Mouse (Mus musculus) midbrain, embryonic 15.5 days (tissue): ENCODE measurements around the gene Otop1. TPM values are rescaled to one million over a fixed set of nuclear protein-coding genes. Genes with fewer than 3 reads are reported as not detected.
A peak's percentile ranks its signal among the peaks of the same experiment; 100 is the strongest.

Source experiments
- ATAC-seq: fragments of 200-750 bp; cut with Nextera tagmentation; replicated peaks from 2 replicates; pipeline ENCODE4 v1.8.0; 2017; ENCODE audit warnings: moderate TSS enrichment
- H3K27ac ChIP-seq: fragments of 300-500 bp; sonication (generic); 2 replicates; pipeline ENCODE4 v1.5.1; 2015; ENCODE audit warnings: mild to moderate bottlenecking, inconsistent platforms
- H3K27me3 ChIP-seq: fragments of 300-500 bp; sonication (generic); replicated peaks from 2 replicates; pipeline ENCODE4 v1.6.1; 2015; ENCODE audit warnings: inconsistent platforms
- H3K36me3 ChIP-seq: fragments of 300-500 bp; sonication (generic); replicated peaks from 2 replicates; pipeline ENCODE4 v1.6.1; 2015; ENCODE audit warnings: inconsistent platforms
- H3K4me1 ChIP-seq: fragments of 300-500 bp; sonication (generic); 2 replicates; pipeline ENCODE4 v1.6.1; 2015; ENCODE audit warnings: inconsistent platforms
- H3K4me2 ChIP-seq: fragments of 300-500 bp; sonication (generic); 2 replicates; pipeline ENCODE4 v1.6.1; 2015; ENCODE audit warnings: inconsistent platforms, mild to moderate bottlenecking, moderate library complexity
- H3K4me3 ChIP-seq: fragments of 300-500 bp; sonication (generic); 2 replicates; pipeline ENCODE4 v1.5.1; 2015; ENCODE audit warnings: mild to moderate bottlenecking, inconsistent platforms
- H3K9ac ChIP-seq: fragments of 300-500 bp; sonication (generic); 2 replicates; pipeline ENCODE4 v1.6.1; 2015; ENCODE audit warnings: mild to moderate bottlenecking, inconsistent platforms
- H3K9me3 ChIP-seq: fragments of 300-500 bp; sonication (generic); 2 replicates; pipeline ENCODE4 v1.6.1; 2016; ENCODE audit warnings: inconsistent platforms
- WGBS: fragments of 180-500 bp; shearing (Covaris S2); methylation state at CpG from one replicate; pipeline ENCODE4 v1.1.7; 2015; ENCODE audit warnings: mixed read lengths; 5-methylcytosine and 5-hydroxymethylcytosine counted together
- polyA plus RNA-seq: library from polyadenylated mRNA; unstranded; fragments of >200 nt; fragmentation: Nextera tagmentation; extraction: Ambion mirVana; gene quantifications from 2 replicates; pipeline ENCODE4 v1.2.1, GENCODE M21; 2015

The Otop1 gene
- polyA plus RNA-seq, 1 experiment from 2014 or later, result not detected

- Histone ChIP-seq H3K4me3 (peak within 1 kb of the TSS; percentile 91), H3K36me3 (peaks cover 17% of the 10 kb centered on the region), H3K27ac (peak within 1 kb of the TSS; percentile 90), H3K9ac (peak within 1 kb of the TSS; percentile 83), H3K4me2 (peak within 1 kb of the TSS; percentile 77), H3K4me1 (peaks cover 13% of the 10 kb centered on the region), H3K9me3 (no peaks in the 10 kb centered on the region), H3K27me3 (no peaks in the 10 kb centered on the region; the same call in 1 of the 2 replicates)
- WGBS, result under 1% methylated on average over 40 of the region's 40 CpGs
- peak; percentile 86 for ATAC-seq
These were observed 15.6 kb upstream of the Otop1 start, which contains the start of gene Tmem128 for GRCm38 (mm10) chr5:38260107-38260682. TSS of gene Tmem128 (plus strand) at chr5:38260185.

- H3K9ac ChIP-seq, result no peak overlapping the region
- H3K4me3 ChIP-seq, result no peak overlapping the region
- ATAC-seq, result no peak
- peaks cover 2% of the 10 kb centered on the region for H3K4me1 ChIP-seq
- H3K9me3 ChIP-seq, result no peaks in the 10 kb centered on the region
- H3K27ac ChIP-seq, result no peak overlapping the region
- peaks cover 23% of the 10 kb centered on the region for H3K36me3 ChIP-seq
- H3K4me2 ChIP-seq, result no peak overlapping the region
- 92% methylated on average over 3 of the region's 3 CpGs for WGBS
- peaks cover 18% of the 10 kb centered on the region for H3K27me3 ChIP-seq
These were observed 4.8 kb upstream of the Otop1 start for GRCm38 (mm10) chr5:38270942-38271341.

- Histone ChIP-seq H3K27ac (no peak overlapping the region), H3K9me3 (no peaks in the 10 kb centered on the region), H3K4me2 (no peak overlapping the region), H3K9ac (no peak overlapping the region), H3K27me3 (peaks cover 46% of the 10 kb centered on the region), H3K4me1 (peaks cover 23% of the 10 kb centered on the region), H3K4me3 (no peak overlapping the region), H3K36me3 (peaks cover 11% of the 10 kb centered on the region; the same call in 1 of the 2 replicates)
- WGBS, result 89% methylated on average over 4 of the region's 4 CpGs
- no peak for ATAC-seq
These were observed 1.9 kb upstream of the Otop1 start for GRCm38 (mm10) chr5:38273831-38274230.

GRCm38 (mm10) chr5:38276451-38276850 lies 679 bp downstream of the Otop1 start:
- Histone ChIP-seq H3K9ac (no peak overlapping the region), H3K27ac (no peak overlapping the region), H3K4me1 (peaks cover 23% of the 10 kb centered on the region), H3K9me3 (no peaks in the 10 kb centered on the region), H3K27me3 (peaks cover 60% of the 10 kb centered on the region), H3K36me3 (no peaks in the 10 kb centered on the region), H3K4me3 (peak overlapping the region; percentile 38), H3K4me2 (peak overlapping the region; percentile 66)
- ATAC-seq, result no peak
- WGBS, result 1% methylated on average over 19 of the region's 19 CpGs

- Histone ChIP-seq H3K4me1 (peaks cover 23% of the 10 kb centered on the region), H3K4me3 (peak overlapping the region; percentile 38), H3K9me3 (no peaks in the 10 kb centered on the region), H3K36me3 (no peaks in the 10 kb centered on the region), H3K4me2 (peak overlapping the region; percentile 66), H3K27me3 (peaks cover 60% of the 10 kb centered on the region), H3K9ac (0 out of 2 replicates have a peak overlapping the region, but pooled peaks have one; percentile 31), H3K27ac (no peak overlapping the region)
- 2% methylated on average over 64 of the region's 65 CpGs for WGBS
- peak; percentile 59 for ATAC-seq
These were observed 1.5 kb downstream of the Otop1 start for GRCm38 (mm10) chr5:38277098-38277866.

- Histone ChIP-seq H3K27me3 (peaks cover 60% of the 10 kb centered on the region), H3K9me3 (no peaks in the 10 kb centered on the region), H3K4me2 (peak overlapping the region; percentile 66), H3K27ac (no peak overlapping the region), H3K4me1 (peaks cover 23% of the 10 kb centered on the region), H3K9ac (0 out of 2 replicates have a peak overlapping the region, but pooled peaks have one; percentile 31), H3K4me3 (peak overlapping the region; percentile 38), H3K36me3 (no peaks in the 10 kb centered on the region)
- 17% methylated on average over 12 of the region's 12 CpGs for WGBS
- ATAC-seq, result peak; percentile 24; the same call in 1 of the 2 replicates
These were observed 2.3 kb downstream of the Otop1 start for GRCm38 (mm10) chr5:38277936-38278600.

- Histone ChIP-seq H3K9me3 (no peaks in the 10 kb centered on the region), H3K27me3 (peaks cover 50% of the 10 kb centered on the region), H3K36me3 (no peaks in the 10 kb centered on the region), H3K9ac (no peak overlapping the region), H3K4me2 (no peak overlapping the region), H3K4me1 (peaks cover 23% of the 10 kb centered on the region), H3K27ac (no peak overlapping the region), H3K4me3 (no peak overlapping the region)
- no peak for ATAC-seq
- 29% methylated on average over 1 of the region's 1 CpGs for WGBS
These were observed 4.3 kb downstream of the Otop1 start for GRCm38 (mm10) chr5:38280075-38280474.

GRCm38 (mm10) chr5:38285724-38286123 lies 10.0 kb downstream of the Otop1 start:
- ATAC-seq, result no peak
- Histone ChIP-seq H3K4me3 (no peak overlapping the region), H3K4me1 (no peaks in the 10 kb centered on the region), H3K36me3 (no peaks in the 10 kb centered on the region), H3K27ac (no peak overlapping the region), H3K4me2 (no peak overlapping the region), H3K27me3 (0 out of 2 replicates have a peak, but pooled peaks cover under 1% of the 10 kb centered on the region), H3K9me3 (no peaks in the 10 kb centered on the region), H3K9ac (no peak overlapping the region)
- 79% methylated on average over 9 of the region's 9 CpGs for WGBS

GRCm38 (mm10) chr5:38288476-38288875 lies 12.7 kb downstream of the Otop1 start:
- H3K36me3 ChIP-seq, result no peaks in the 10 kb centered on the region
- H3K4me1 ChIP-seq, result no peaks in the 10 kb centered on the region
- 91% methylated on average over 3 of the region's 3 CpGs for WGBS
- H3K9me3 ChIP-seq, result no peaks in the 10 kb centered on the region
- H3K27ac ChIP-seq, result no peak overlapping the region
- no peaks in the 10 kb centered on the region for H3K27me3 ChIP-seq
- no peak overlapping the region for H3K9ac ChIP-seq
- H3K4me3 ChIP-seq, result no peak overlapping the region
- H3K4me2 ChIP-seq, result no peak overlapping the region
- no peak for ATAC-seq

GRCm38 (mm10) chr5:38301761-38302411 lies 26.1 kb downstream of the Otop1 start:
- ATAC-seq, result no peak

GRCm38 (mm10) chr5:38302651-38303050 lies 26.9 kb downstream of the Otop1 start:
- ATAC-seq, result no peak
- H3K9me3 ChIP-seq, result no peaks in the 10 kb centered on the region
- H3K4me1 ChIP-seq, result no peaks in the 10 kb centered on the region
- no peak overlapping the region for H3K27ac ChIP-seq
- H3K27me3 ChIP-seq, result no peaks in the 10 kb centered on the region
- 17% methylated on average over 12 of the region's 12 CpGs for WGBS
- no peaks in the 10 kb centered on the region for H3K36me3 ChIP-seq
- H3K4me2 ChIP-seq, result no peak overlapping the region
- no peak overlapping the region for H3K4me3 ChIP-seq
- no peak overlapping the region for H3K9ac ChIP-seq

More at GRCm38 (mm10) chr5:38301761-38302411, 26.1 kb downstream of the Otop1 start:
- Histone ChIP-seq H3K4me2 (no peak overlapping the region), H3K4me1 (no peaks in the 10 kb centered on the region), H3K9ac (no peak overlapping the region), H3K36me3 (no peaks in the 10 kb centered on the region), H3K27me3 (no peaks in the 10 kb centered on the region), H3K4me3 (no peak overlapping the region), H3K9me3 (no peaks in the 10 kb centered on the region), H3K27ac (no peak overlapping the region)
- WGBS, result 89% methylated on average over 12 of the region's 12 CpGs

GRCm38 (mm10) chr5:38305241-38305640 lies 29.5 kb downstream of the Otop1 start:
- H3K4me2 ChIP-seq, result no peak overlapping the region
- 84% methylated on average over 2 of the region's 2 CpGs for WGBS

More at GRCm38 (mm10) chr5:38305241-38305640, 29.5 kb downstream of the Otop1 start:
- Histone ChIP-seq H3K36me3 (no peaks in the 10 kb centered on the region), H3K27ac (no peak overlapping the region), H3K9me3 (no peaks in the 10 kb centered on the region), H3K27me3 (peaks cover 8% of the 10 kb centered on the region), H3K4me3 (no peak overlapping the region), H3K4me1 (no peaks in the 10 kb centered on the region; the same call in 1 of the 2 replicates), H3K9ac (no peak overlapping the region)
- no peak for ATAC-seq
